Mouse (Mus musculus) left cerebral cortex, postnatal 4 days (tissue): Measurements from ENCODE around the gene Tnfaip8l1. TPM values are rescaled to one million over a fixed set of nuclear protein-coding genes. Genes with fewer than 3 reads are reported as not detected.
A peak's percentile ranks its signal among the peaks of the same experiment; 100 is the strongest.

ENCODE experiments used
- DNase-seq: peaks from one replicate; pipeline ENCODE4 v3.0.0-alpha.2; 2022
- intact Hi-C: fragments of 180-260 bp; cut with DNase I; formaldehyde crosslinking; loops from one replicate; pipeline ENCODE4 v1.15.1; 2025
- total RNA-seq, 2 experiments: library from RNA; stranded (reverse); gene quantifications; 2 replicates each; pipeline ENCODE4 v1.2.3; 2021

Gene Tnfaip8l1
- total RNA-seq, 2 experiments from 2014 or later = 11.1 TPM

GRCm38 (mm10) chr17:56137839-56138613 lies 24.3 kb upstream of the Tnfaip8l1 start:
- no peak for DNase-seq
- intact Hi-C loops = no loop called here

DNA sequence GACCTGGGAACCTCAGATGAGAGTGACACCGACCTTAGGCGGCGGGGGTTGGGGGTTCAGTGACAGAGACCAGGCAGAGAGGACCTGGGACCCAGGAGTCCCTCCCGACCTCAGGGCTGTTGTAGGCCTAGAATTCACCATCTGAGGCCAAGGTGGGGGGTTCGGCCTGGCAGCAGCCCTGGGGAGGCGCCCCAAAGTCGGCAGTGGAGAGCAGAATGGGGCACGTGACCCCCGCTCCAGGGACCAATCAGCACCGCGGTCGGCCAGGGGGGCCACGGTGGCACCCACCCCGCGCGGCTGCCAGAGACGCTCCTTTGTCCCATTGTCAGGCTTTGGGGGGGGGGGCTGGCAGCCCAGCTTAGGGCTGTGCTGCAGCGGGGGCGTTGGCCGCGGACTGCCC lies 22.9 kb upstream of the Tnfaip8l1 start:
- intact Hi-C loops = no loop called here
- no peak for DNase-seq

DNA sequence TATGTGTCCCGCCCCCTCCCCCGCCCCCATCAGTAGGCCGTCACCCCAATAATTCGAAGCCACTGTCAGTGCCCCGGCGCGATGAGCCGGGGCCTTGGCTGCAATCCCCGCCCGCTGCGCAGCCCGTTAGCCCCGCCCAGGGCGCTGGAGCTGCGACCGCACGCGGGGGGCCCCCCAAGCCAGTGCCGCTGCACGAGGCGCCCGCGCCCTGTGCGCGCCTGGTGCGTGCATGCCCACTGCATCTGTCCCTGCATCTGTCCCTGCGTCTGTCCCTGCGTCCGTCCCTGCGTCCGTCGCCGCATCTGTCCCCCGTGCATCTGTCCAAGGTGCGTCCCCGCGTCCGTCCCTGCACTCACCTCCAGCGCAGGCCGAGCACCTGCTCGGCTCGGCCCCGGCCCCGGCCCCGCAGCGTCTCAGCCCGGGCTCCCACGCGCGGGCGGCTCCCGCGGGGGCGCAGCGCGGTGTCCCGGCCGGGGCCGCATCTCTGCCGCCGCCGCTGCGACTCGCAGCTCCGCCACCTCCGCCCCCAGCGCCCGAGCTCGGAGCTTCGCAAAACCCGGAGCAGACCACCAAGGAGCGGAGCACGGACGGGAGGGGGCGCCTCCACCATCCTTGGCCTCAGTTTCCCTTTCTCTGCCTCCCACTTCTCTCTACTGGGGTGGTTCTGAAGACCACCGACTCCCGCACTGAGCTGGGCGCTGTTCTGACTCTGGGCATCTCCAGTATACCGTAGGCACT lies 22.2 kb upstream of the Tnfaip8l1 start, which contains the start of gene Sema6b:
Gene Sema6b, minus strand, starts transcription at position 486 of the 738 bp plus-strand sequence.
- intact Hi-C loops = no loop called here
- DNase-seq = peak; percentile 73

GRCm38 (mm10) chr17:56141702-56142605 lies 20.3 kb upstream of the Tnfaip8l1 start:
- intact Hi-C loops = no loop called here
- DNase-seq = peak; percentile 55

- intact Hi-C loops = no loop called here
- DNase-seq = no peak
These were observed 17.7 kb upstream of the Tnfaip8l1 start for GRCm38 (mm10) chr17:56144546-56144945.

DNA sequence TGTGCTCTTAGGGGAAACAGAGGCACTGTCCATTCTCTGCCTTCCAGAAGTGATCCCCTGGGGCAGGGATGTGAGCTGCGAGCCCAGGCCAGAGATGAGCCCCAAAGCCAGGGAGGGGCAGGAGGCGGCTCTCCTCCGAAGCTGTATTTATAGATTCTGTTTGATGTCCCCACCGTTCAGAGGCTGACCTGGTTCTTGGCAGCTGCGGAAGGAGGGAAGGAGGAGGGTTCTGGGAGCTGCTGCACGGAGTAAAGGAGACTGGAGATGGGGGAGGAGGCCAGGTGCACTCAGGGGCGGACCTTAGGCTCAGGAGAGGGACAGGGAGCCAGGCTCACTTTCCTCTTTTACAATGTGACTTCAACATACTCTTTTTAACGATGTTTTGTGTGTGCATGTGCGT lies 16.1 kb upstream of the Tnfaip8l1 start:
- intact Hi-C loops = no loop called here
- no peak for DNase-seq

DNA sequence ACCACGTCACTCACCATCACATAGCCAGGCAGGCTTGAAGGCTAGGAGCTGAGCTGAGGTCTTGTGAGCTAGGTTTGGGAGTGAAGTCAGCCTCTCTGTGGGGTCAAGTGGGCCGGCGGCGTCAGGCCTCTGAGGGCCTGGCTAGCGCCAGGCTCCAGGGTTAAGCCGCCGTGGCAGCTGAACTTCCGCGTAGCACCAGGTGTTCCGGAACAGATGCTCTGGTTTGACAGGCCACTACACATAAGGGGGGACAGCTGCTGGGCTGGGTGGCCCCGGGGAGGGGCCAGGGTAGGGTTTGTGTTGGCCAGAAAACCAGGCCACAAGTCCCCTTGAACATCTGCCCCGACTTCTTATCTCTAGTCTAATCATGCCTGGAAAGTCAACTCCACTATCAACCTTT lies 14.9 kb upstream of the Tnfaip8l1 start:
- DNase-seq = no peak
- intact Hi-C loops = no loop called here

DNA sequence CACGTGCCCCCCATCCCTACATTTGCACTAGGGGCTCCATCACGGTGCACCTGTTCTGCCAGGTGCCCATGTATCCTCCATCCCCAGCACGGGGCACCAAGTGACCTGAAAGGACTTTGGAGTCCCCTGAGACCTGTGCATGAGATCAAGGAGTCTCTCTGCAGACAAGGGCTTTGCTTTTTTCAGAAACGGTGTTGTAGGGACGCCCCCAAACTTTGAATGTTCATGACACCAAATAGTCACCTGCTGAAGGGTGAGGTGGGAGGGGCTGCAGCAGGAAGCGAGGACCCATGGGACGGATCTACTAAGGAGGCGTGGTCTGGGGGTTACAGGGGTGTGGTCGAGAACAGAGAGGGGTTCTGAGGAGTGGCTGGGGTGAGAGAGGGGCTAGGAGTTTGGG lies 14.0 kb upstream of the Tnfaip8l1 start:
- intact Hi-C loops = no loop called here
- DNase-seq = no peak

GRCm38 (mm10) chr17:56148790-56149618 lies 13.3 kb upstream of the Tnfaip8l1 start:
- intact Hi-C loops = no loop called here
- no peak for DNase-seq

DNA sequence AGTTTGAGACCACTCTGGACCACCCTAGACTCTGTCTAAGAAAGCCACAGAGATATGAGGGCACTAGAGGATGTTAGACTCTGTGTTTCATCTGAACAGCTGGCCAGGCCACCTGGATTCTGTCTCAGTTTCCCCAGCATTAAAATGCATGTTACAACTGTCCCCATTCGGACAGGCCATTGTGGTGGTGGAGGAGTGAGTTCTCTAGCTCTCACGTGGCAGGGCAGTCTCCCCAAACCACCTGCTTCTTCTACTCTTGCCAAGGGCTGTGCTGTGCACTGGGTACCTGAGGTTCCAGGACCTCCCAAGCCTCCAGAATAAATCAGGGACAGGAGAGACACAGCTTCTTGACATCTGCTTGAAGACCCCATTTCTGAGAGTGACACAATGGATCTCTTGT lies 12.4 kb upstream of the Tnfaip8l1 start:
- intact Hi-C loops = no loop called here
- DNase-seq = no peak

- peak; percentile 75 for DNase-seq
- intact Hi-C loops = no loop called here
These were observed 8.6 kb upstream of the Tnfaip8l1 start for GRCm38 (mm10) chr17:56153643-56154042.

- DNase-seq = peak; percentile 59
- intact Hi-C loops = no loop called here
These were observed 2.5 kb upstream of the Tnfaip8l1 start for GRCm38 (mm10) chr17:56159729-56160128.

- intact Hi-C loops = no loop called here
These were observed 1.3 kb downstream of the Tnfaip8l1 start for GRCm38 (mm10) chr17:56163523-56164102.

DNA sequence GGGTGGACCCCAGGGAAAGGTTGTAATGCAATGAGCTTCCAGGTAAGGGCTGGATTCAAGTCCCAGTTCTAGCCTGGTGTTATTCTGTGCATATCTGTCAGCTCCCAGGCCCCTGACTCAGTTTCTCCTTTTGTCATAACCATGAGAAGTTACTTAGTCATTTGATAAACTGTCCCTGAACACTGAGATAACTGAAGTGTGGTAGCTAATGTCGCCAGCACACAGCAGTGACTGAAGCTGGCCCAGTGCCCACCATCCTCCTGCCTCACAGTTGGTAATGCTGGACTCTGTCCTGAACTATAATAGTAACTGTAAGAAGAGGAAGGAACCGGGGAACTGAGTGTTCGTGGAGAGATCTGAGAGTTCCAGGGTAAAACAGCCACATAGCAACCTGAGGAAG lies 2.2 kb downstream of the Tnfaip8l1 start:
- peak; percentile 54 for DNase-seq
- intact Hi-C loops = no loop called here

More at GRCm38 (mm10) chr17:56163523-56164102, 1.3 kb downstream of the Tnfaip8l1 start:
- no peak for DNase-seq

DNA sequence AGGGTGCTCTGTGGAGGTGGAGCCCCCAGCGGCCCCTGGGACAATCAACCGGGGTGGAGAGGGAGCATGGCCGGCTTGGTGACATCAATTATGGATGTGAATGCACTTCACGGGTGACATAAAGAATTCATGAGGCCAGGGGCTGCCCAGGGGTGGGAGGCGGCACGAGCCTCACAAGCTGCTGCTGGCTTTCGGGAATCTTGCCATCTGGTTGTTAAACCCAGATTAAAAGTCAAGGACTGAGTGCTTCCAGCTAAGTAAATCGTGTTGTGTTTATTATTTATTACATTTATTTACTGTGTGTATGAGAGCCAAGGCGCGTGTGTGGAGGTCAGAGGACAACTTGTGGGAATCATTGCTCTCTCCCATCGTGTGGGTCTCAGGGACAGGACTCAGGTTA lies 3.4 kb downstream of the Tnfaip8l1 start:
- intact Hi-C loops = no loop called here
- no peak for DNase-seq

GRCm38 (mm10) chr17:56169830-56170229 lies 7.6 kb downstream of the Tnfaip8l1 start:
- intact Hi-C loops = no loop called here
- no peak for DNase-seq

GRCm38 (mm10) chr17:56170636-56171035 lies 8.4 kb downstream of the Tnfaip8l1 start:
- intact Hi-C loops = no loop called here
- DNase-seq = peak; percentile 22

DNA sequence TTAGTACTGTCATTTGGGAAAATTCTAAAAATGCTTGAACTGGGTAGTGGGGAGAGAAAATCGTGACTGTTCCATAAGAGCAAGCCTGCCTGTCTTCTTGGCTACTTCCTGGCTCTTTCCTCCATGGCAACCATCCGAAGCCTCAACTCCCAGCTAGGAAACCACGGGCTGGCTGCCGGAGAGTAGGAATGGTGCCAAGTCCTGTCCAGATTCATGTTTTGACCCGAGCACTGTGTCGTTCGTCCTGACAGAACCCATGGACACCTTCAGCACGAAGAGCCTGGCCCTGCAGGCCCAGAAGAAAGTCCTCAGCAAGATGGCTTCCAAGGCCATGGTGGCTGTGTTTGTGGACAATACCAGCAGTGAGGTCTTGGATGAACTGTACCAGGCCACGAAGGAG lies 9.2 kb downstream of the Tnfaip8l1 start:
- intact Hi-C loops = no loop called here

GRCm38 (mm10) chr17:56171881-56172280 lies 9.6 kb downstream of the Tnfaip8l1 start:
- intact Hi-C loops = no loop called here

More for the DNA sequence above, 9.2 kb downstream of the Tnfaip8l1 start:
- DNase-seq = peak; percentile 27

More at GRCm38 (mm10) chr17:56171881-56172280, 9.6 kb downstream of the Tnfaip8l1 start:
- DNase-seq = no peak
